Mouse (Mus musculus): ENCODE measurements around the gene Cryzl2.
A peak's percentile ranks its signal among the peaks of the same experiment; 100 is the strongest.

Cryzl2 gene

GRCm38 (mm10) chr1:157443723-157444561 lies 14.4 kb upstream of the Cryzl2 start:
- DNase-seq = no peak

GRCm38 (mm10) chr1:157444632-157445300 lies 13.6 kb upstream of the Cryzl2 start:
- DNase-seq = no peak

GRCm38 (mm10) chr1:157445398-157445910 lies 12.9 kb upstream of the Cryzl2 start:
- DNase-seq = no peak

GRCm38 (mm10) chr1:157446325-157446724 lies 12.1 kb upstream of the Cryzl2 start:
- DNase-seq = no peak

DNA sequence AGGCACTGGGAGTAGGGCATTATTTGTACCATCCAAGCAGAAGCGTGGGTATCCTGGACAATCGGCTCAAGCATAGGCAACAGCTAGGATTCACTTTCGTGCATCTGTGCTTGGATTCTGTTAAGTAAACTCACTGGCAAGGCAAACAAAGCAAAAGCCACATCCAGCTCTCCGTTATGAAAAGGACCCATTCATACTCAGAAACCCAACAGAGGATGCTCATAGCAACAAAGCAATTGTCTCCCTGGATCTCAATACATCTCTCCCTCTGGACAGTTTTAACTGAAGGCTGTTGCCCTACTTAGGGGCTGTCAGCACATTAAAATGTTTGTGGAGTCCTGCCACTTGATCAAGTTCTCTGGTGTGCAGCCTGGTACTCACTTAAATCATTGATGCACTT lies 11.2 kb upstream of the Cryzl2 start:
- DNase-seq = no peak

DNA sequence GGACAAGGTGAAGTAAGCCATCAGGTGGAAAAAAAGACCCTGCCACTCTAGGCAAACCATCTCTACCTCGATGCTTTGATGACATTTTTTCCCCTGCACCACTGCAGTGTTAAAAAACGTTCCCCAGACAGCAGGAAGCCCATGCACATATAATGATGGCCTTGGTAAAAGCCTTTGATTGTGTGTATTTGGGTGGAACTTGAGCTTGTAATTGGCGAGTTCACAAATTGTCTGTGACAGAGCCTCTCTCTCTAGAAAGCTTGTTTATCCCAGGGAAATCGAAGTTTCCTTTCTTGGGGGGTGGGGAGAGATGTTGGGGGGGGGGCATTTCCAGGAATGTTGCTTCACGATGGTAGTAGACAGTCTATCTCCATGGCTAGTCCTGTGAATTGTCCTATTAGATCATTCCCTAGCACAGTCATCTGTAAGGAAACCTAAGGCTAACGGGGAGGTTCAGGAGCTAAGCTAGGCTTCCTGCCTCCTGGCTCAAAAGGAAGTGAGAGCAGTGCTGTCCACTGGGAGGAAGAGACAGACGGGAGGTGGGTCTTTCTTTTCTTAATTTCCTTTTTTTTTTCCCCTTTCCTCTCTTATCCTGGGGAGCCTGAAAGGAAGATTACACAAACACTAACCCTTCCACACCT lies 10.1 kb upstream of the Cryzl2 start:
- DNase-seq = no peak

DNA sequence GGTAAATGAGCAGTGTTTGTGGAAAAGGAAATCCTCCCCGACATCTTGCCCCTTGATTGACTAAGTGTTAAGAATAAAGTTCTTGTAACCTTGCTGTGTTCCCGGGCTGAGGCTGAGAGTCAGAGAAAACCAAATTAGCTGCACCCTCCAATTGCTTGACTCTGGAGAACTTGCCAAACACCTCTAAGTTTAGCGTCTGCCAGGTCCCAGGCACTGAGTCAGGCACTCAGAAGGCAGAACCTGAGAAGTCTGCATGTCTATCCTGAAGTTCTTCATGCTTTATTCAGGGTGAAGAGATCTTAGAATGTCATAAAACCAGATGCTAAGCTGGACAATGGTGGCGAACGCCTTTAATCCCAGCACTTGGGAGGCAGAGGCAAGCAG lies 9.6 kb upstream of the Cryzl2 start:
- no peak for DNase-seq

GRCm38 (mm10) chr1:157449532-157449931 lies 8.8 kb upstream of the Cryzl2 start:
- DNase-seq = no peak

DNA sequence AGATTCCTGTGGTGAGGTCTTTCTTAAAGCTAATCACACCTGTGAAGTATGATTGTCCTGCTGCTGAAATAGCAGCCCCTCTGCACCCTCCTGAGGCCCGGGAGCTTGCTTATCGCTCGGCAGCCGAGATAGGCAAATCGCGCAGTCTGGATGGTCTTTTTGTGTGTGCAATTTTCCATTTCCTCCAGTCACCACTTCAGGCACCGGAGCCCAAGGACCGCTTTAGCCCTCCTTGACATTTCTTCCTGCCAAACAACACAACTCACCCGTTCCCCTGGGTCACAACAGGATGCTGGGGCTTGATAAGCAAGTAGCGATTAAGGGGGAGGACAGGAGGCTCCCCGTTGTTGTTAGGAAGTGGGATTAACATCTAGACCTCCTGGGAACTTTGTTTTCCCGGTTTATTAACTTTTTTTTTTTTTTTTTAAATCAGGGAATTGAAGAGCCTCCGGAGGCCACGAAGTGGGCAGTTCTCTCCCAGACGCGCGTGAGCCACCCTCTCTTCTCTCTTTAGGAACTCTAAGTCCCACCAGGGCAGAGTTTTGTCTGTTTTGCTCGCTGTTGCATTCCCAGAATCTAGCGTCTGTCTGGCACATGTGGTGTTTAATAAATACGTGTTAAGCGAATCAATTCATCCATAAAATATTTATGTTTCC lies 8.3 kb upstream of the Cryzl2 start:
- peak in 1 of 2 experiments; percentile 5 for DNase-seq

- DNase-seq = no peak
Observed at GRCm38 (mm10) chr1:157452284-157452683, 6.1 kb upstream of the Cryzl2 start.

- DNase-seq = no peak
Observed at GRCm38 (mm10) chr1:157452759-157453549, 5.4 kb upstream of the Cryzl2 start.

GRCm38 (mm10) chr1:157454876-157455275 lies 3.5 kb upstream of the Cryzl2 start:
- DNase-seq = no peak

- no peak for DNase-seq
Observed at GRCm38 (mm10) chr1:157457789-157458188, 588 bp upstream of the Cryzl2 start.

DNA sequence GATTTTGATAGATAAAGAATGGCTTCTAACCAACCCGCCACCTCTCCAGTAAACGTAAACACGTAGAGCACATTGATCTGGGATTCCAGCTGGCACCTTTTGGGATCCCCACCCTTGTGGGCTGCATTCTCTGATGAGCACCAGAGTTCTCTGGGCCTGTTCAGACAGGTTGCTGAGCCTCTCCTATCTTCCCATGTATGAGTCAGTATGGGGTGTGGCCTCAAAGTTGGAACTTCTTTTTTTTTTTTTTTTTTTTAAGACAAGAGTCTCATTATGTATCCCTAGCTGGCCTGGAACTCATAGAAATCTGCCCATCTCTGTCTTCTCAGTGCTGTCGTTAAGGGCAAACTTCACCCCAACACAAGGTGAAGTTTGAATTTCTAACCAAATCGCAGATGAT lies 1.5 kb downstream of the Cryzl2 start:
- DNase-seq = no peak

GRCm38 (mm10) chr1:157461276-157461675 lies 2.9 kb downstream of the Cryzl2 start:
- no peak for DNase-seq

- no peak for DNase-seq
Observed at GRCm38 (mm10) chr1:157462336-157462735, 4.0 kb downstream of the Cryzl2 start.

GRCm38 (mm10) chr1:157465194-157465593 lies 6.8 kb downstream of the Cryzl2 start:
- peak; percentile 41 to 42 for DNase-seq

DNA sequence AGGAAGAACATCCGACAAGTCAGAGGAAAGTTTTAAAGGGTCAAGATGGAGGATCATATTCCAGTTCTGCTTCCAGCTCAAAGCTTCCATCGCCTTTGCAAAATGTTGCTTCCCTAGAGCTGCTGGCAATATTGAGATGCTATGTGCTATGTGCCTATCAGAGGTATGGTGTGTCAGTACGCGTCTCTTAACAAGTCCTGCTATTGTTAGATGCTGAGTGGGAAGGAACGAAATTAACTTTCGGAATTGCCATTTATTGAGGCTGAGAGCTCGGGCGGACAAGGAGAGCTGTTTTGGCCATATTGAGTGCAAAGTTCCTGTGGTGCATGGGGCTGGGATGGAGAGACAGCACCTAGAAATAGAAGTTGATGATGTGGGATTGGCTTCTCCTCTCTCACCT lies 9.5 kb downstream of the Cryzl2 start:
- DNase-seq = no peak

GRCm38 (mm10) chr1:157470761-157471386 lies 12.5 kb downstream of the Cryzl2 start:
- no peak for DNase-seq

DNA sequence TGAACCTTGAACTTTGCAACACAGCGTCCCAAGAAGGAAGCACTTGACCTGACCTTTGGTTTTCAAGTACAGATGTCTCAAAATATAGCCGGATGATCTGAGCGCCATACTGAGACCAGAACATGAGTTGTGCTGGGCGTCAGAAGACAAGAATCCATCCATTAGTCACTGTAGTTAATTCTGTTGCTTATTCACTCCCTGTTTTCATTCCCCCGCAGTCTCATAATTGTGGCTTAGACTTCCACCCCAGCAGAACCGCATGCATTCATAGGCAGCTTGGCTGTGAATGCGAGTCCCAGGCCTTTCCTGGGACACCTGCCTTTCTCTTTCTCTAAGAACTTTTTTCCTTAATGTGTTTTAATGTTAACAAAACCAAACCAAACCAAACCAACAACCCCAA lies 14.3 kb downstream of the Cryzl2 start:
- no peak for DNase-seq

DNA sequence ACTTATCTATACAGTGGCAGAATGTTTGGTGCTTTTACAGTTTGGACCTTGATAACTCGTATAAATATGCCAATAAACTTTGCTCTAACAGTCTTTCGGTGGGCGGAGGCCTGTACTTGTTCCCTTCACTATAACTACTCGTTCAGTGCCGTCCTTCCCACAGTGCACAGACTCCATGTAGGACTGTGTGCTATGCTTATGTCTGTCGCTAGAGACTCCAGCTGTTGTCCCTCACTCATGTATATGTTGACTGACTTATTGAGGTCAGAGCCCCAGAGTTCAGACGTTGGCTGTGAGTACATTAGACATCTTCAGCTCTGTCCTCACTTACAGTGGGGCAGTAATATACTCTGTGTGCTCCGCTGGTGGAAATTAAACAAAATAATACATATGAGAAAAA lies 16.5 kb downstream of the Cryzl2 start:
- no peak for DNase-seq

DNA sequence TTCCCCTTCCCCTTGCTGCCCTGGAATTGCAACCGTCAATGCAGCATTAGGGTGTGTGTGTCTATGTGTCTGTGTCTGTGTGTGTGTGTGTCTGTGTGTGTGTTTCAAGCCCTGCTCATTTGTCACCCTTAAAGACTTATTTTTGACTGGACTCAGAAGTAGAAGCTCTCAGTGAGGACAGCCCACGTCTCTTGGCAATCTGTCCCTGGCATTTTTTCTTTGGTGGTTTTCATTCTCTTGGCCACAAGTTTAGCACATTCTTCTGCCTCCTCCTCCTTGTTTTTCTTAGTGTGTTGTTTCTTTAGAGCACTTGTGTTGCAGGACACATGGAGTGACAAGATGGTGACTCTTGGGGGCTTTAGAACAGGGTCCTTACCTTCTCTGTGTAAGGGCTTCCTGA lies 17.9 kb downstream of the Cryzl2 start:
- no peak for DNase-seq

Measured in B cell, adult 2 months (primary cell).